Comparison of ENCODE assay signal across 20 mouse cellular contexts in genomic region chr6:42419443-42419842, GRCm38 (mm10). TPM values are rescaled to one million over a fixed set of nuclear protein-coding genes. Genes with fewer than 3 reads are reported as not detected.
DNase-seq lines count a peak whose midpoint lies in the region; ATAC-seq lines count a peak whose summit lies in the region.
"Had no signal": no experiment of that assay in that cellular context is flagged by ENCODE, and none has a peak within 500 bp of the region (broad histone marks: within the 10 kb centered on the region; RNA-seq: fewer than 3 reads in every experiment).

No protein-coding gene starts in this region.

- ATAC-seq in megakaryocyte, adult 5-6 weeks (ENCODE audit: poor library complexity, severe bottlenecking) = peak; percentile 38; the same call in 1 of the 2 replicates
- ATAC-seq in cerebellum, adult (ENCODE audit: insufficient number of reproducible peaks, low FRiP score, low TSS enrichment) = no peak
- ATAC-seq: forebrain, embryonic 13.5 days; midbrain, embryonic 15.5 days had no signal

- DNase-seq in 3134 (ENCODE audit: extremely low read depth, insufficient read length, low spot score) (peak; percentile 27), 416B (ENCODE audit: low read depth) (peak; percentile 73)
- DNase-seq in adrenal gland, postnatal 25 days = peak; percentile 2
- no peak for DNase-seq in cerebellum, adult 9-10 months
- DNase-seq in gastrocnemius, adult 8-10 months (ENCODE audit: low spot score in 2 of 2) = no peak
- DNase-seq: cerebellum, postnatal 14 days; gastrocnemius, postnatal 36 days; kidney, adult 11 months; layer of hippocampus, postnatal 36 days; lung, postnatal 10 days; retina, postnatal 1 day; thymus, adult 18-20 months had no signal

RNA-seq across cellular contexts. Expression of gene Tas2r135, which starts 14.2 kb away (rescaled TPM):
- total RNA-seq in adrenal gland, postnatal 25 days (2021) = 7.3 and 9.4 TPM in 2 replicates
- 0.25 and 0.59 TPM in 2 replicates for total RNA-seq in megakaryocyte, adult 5-6 weeks (2015)
- not detected in 2 replicates for total RNA-seq in megakaryocyte, adult 5-6 weeks (2017)
- total RNA-seq in gastrocnemius, adult 8-10 months (2022) = not detected
- total RNA-seq: layer of hippocampus, adult 18-20 months; layer of hippocampus, postnatal 36 days; left cerebral cortex, postnatal 25 days; megakaryocyte-erythroid progenitor cell, adult 5-6 weeks had no signal

RNA-seq across cellular contexts. Expression of gene Tas2r126, which starts 14.9 kb away (rescaled TPM):
- total RNA-seq in adrenal gland, postnatal 25 days (2021) = 4.2 and 5.6 TPM in 2 replicates
- total RNA-seq in megakaryocyte, adult 5-6 weeks (2015) = 0.47 and 0.59 TPM in 2 replicates
- not detected in 2 replicates for total RNA-seq in megakaryocyte, adult 5-6 weeks (2017)
- total RNA-seq in gastrocnemius, adult 8-10 months (2022) = not detected
- total RNA-seq: G1E; gastrocnemius, postnatal 36 days; layer of hippocampus, adult 18-20 months; layer of hippocampus, postnatal 36 days; megakaryocyte-erythroid progenitor cell, adult 5-6 weeks had no signal

RNA-seq across cellular contexts. Expression of gene Tas2r143, which starts 19.4 kb away (rescaled TPM):
- 7.4 and 11.8 TPM in 2 replicates for total RNA-seq in adrenal gland, postnatal 25 days (2021)
- 0.39 and 1.6 TPM in 2 replicates for total RNA-seq in megakaryocyte, adult 5-6 weeks (2015)
- total RNA-seq in megakaryocyte, adult 5-6 weeks (2017) = 1.5 TPM in 1 of 2 replicates, not detected in the other
- total RNA-seq in gastrocnemius, adult 8-10 months (2022) = not detected
- total RNA-seq: gastrocnemius, postnatal 36 days; layer of hippocampus, adult 18-20 months; left cerebral cortex, postnatal 25 days had no signal

RNA-seq across cellular contexts. Expression of gene Olfr458, which starts 45.6 kb away (rescaled TPM):
- not detected in 2 replicates for total RNA-seq in adrenal gland, postnatal 25 days (2021)
- total RNA-seq in megakaryocyte, adult 5-6 weeks (2015) = not detected in 2 replicates
- total RNA-seq in megakaryocyte, adult 5-6 weeks (2017) = not detected in 2 replicates
- total RNA-seq in gastrocnemius, adult 8-10 months (2022) = not detected
- total RNA-seq: gastrocnemius, postnatal 36 days; layer of hippocampus, adult 18-20 months; layer of hippocampus, postnatal 36 days; left cerebral cortex, postnatal 25 days; megakaryocyte-erythroid progenitor cell, adult 5-6 weeks had no signal

RNA-seq across cellular contexts. Expression of gene Epha1, which starts 46.4 kb away (rescaled TPM):
- total RNA-seq in adrenal gland, postnatal 25 days (2021) = 0.48 and 0.55 TPM in 2 replicates
- not detected in 2 replicates for total RNA-seq in megakaryocyte, adult 5-6 weeks (2015)
- not detected in 2 replicates for total RNA-seq in megakaryocyte, adult 5-6 weeks (2017)
- total RNA-seq in gastrocnemius, adult 8-10 months (2022) = under 1 TPM in 2 of 4 experiments, not detected in 2; 0.07 to 0.10 TPM
- total RNA-seq: G1E; megakaryocyte-erythroid progenitor cell, adult 5-6 weeks had no signal

Comparison
In these comparisons a context has a peak if more than half of its experiments do, and no peak if none do; other contexts are left out.
1. DNase-seq: peak in 3134 (single experiment), 416B (single experiment) and adrenal gland, postnatal 25 days (single experiment); none in cerebellum, adult 9-10 months (single experiment) and gastrocnemius, adult 8-10 months (0 of 2).